Mouse (Mus musculus) liver, embryonic 14.5 days (tissue): ENCODE data around the gene Rep15.
A peak's percentile ranks its signal among the peaks of the same experiment; 100 is the strongest.

Experiments
- CTCF ChIP-seq: IDR thresholded peaks from 2 replicates; pipeline ENCODE4 v1.5.1; 2016; ENCODE audit warnings: antibody characterized with exemption, low read depth, control low read depth
- EP300 ChIP-seq: IDR thresholded peaks from 2 replicates; pipeline ENCODE4 v1.6.1; 2016; ENCODE audit warnings: antibody characterized with exemption, low read depth

- no peak for TF ChIP-seq EP300
- 0 out of 2 replicates have a peak, but pooled peaks have one; percentile 23 for TF ChIP-seq CTCF
Observed at GRCm38 (mm10) chr6:147042291-147043290, 10.2 kb downstream of the Rep15 start, which contains the start of gene Mrps35.
